Mouse (Mus musculus): ENCODE results near the gene Ston1. TPM values are rescaled to one million over a fixed set of nuclear protein-coding genes. Genes with fewer than 3 reads are reported as not detected.
A peak's percentile ranks its signal among the peaks of the same experiment; 100 is the strongest.

Gene Ston1
- polyA plus RNA-seq, 1 experiment from 2014 or later = 8.3 TPM

GRCm38 (mm10) chr17:88569807-88570540 lies 27.5 kb upstream of the Ston1 start:
- Histone ChIP-seq H3K9ac (ENCODE audit: low read depth, low read length) (no peak overlapping the region), H3K27me3 (ENCODE audit: insufficient read depth, low read length) (no peaks in the 10 kb centered on the region), H3K9me3 (replicated peaks; ENCODE audit: low read length) (no peaks in the 10 kb centered on the region), H3K36me3 (ENCODE audit: insufficient read depth, low read length) (peaks cover 34% of the 10 kb centered on the region), H3K4me3 (replicated peaks; ENCODE audit: low read depth, low read length) (no peak overlapping the region), H3K4me1 (replicated peaks; ENCODE audit: insufficient read depth, low read length) (no peaks in the 10 kb centered on the region), H3K27ac (no peak overlapping the region), H3K4me2 (ENCODE audit: low read length) (no peak overlapping the region)
- WGBS = 86% methylated on average over 10 of the region's 10 CpGs
- no peak for DNase-seq (ENCODE audit: low spot score)
- no peak for ATAC-seq (replicated peaks; ENCODE audit: low FRiP score, low read depth)
- TF ChIP-seq CTCF (IDR thresholded peaks at IDR 0.05; ENCODE audit: low read depth) = no peak

GRCm38 (mm10) chr17:88570784-88571183 lies 26.7 kb upstream of the Ston1 start:
- DNase-seq (ENCODE audit: low spot score) (no peak), ATAC-seq (replicated peaks; ENCODE audit: low FRiP score, low read depth) (no peak)
- Histone ChIP-seq H3K9ac (ENCODE audit: low read depth, low read length) (no peak overlapping the region), H3K36me3 (ENCODE audit: insufficient read depth, low read length) (peaks cover 36% of the 10 kb centered on the region), H3K27ac (no peak overlapping the region), H3K4me2 (ENCODE audit: low read length) (no peak overlapping the region), H3K4me3 (replicated peaks; ENCODE audit: low read depth, low read length) (no peak overlapping the region), H3K9me3 (replicated peaks; ENCODE audit: low read length) (no peaks in the 10 kb centered on the region), H3K4me1 (replicated peaks; ENCODE audit: insufficient read depth, low read length) (no peaks in the 10 kb centered on the region), H3K27me3 (ENCODE audit: insufficient read depth, low read length) (no peaks in the 10 kb centered on the region)
- TF ChIP-seq CTCF (IDR thresholded peaks at IDR 0.05; ENCODE audit: low read depth) = no peak
- 85% methylated on average over 11 of the region's 11 CpGs for WGBS

DNA sequence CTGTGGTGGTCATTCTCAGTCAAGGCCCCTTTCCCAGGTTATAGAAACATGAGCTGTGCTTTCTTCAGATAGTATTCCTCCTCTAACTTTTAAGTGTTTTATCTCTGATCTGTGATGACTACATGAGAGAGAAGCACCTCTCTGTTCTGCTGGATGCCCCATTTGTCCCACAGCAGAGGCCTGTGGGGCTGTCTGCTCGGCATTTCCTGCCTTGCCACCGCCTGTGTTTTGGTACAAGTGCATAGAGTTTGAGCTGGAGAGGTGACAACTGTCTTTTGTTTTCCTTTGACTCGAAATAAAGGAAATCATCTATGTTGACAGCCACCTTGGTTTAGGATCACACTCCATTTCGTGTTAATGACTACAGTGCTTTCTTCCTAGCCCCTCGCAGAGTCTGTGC lies 22.7 kb upstream of the Ston1 start:
- no peak for TF ChIP-seq CTCF (IDR thresholded peaks at IDR 0.05; ENCODE audit: low read depth)
- no peak overlapping the region for H3K27ac ChIP-seq
- ATAC-seq (replicated peaks; ENCODE audit: low FRiP score, low read depth) (no peak), DNase-seq (ENCODE audit: low spot score) (no peak)
- no peak overlapping the region for H3K4me3 ChIP-seq (replicated peaks; ENCODE audit: low read depth, low read length)
- H3K27me3 ChIP-seq (ENCODE audit: insufficient read depth, low read length) = no peaks in the 10 kb centered on the region
- no peaks in the 10 kb centered on the region for H3K4me1 ChIP-seq (replicated peaks; ENCODE audit: insufficient read depth, low read length)
- no peak overlapping the region for H3K9ac ChIP-seq (ENCODE audit: low read depth, low read length)
- H3K36me3 ChIP-seq (ENCODE audit: insufficient read depth, low read length) = peaks cover 49% of the 10 kb centered on the region
- H3K4me2 ChIP-seq (ENCODE audit: low read length) = no peak overlapping the region
- WGBS = 55% methylated on average over 5 of the region's 5 CpGs
- H3K9me3 ChIP-seq (replicated peaks; ENCODE audit: low read length) = no peaks in the 10 kb centered on the region

DNA sequence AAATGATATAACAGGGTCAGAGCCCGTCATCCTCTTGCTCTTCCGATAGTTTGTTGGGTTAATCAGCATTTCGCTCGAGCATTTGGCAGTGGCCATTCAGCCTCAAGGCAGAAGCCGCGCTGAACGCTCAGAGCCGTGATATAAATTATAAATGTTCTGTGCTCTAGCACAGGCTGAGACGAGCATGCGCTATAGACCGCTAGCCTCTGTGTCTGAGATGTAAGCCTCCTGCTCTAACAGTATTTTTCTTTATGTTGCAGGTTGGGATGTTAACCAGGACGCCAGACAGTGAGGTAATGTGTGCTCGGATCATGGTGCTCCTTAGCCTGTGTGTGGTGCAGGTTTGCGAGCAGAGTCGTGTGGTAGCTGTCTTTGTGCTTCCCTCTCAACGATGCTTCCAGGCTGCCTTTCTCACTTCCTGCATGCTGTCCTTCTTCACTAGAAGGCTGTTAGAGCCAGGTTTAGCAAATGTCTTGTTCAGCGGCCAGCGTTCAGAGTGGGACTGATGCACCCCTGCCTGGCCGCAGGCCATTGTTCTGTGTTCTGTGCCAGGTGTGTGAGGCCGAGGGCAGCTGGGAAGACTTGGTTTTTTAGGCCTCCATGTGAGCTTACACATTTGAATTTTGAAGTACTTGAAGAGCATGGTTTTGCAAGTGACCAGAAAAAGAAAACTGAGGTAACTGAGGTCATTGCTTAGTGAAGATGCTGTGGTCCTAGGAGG lies 18.8 kb upstream of the Ston1 start:
- WGBS = 81% methylated on average over 20 of the region's 20 CpGs
- H3K4me1 ChIP-seq (replicated peaks; ENCODE audit: insufficient read depth, low read length) = no peaks in the 10 kb centered on the region
- H3K4me2 ChIP-seq (ENCODE audit: low read length) = no peak overlapping the region
- no peaks in the 10 kb centered on the region for H3K9me3 ChIP-seq (replicated peaks; ENCODE audit: low read length)
- H3K27ac ChIP-seq = no peak overlapping the region
- H3K9ac ChIP-seq (ENCODE audit: low read depth, low read length) = no peak overlapping the region
- DNase-seq (ENCODE audit: low spot score) = no peak
- TF ChIP-seq CTCF (IDR thresholded peaks at IDR 0.05; ENCODE audit: low read depth) = no peak
- ATAC-seq (replicated peaks; ENCODE audit: low FRiP score, low read depth) = no peak
- H3K36me3 ChIP-seq (ENCODE audit: insufficient read depth, low read length) = peaks cover 44% of the 10 kb centered on the region
- H3K27me3 ChIP-seq (ENCODE audit: insufficient read depth, low read length) = no peaks in the 10 kb centered on the region
- no peak overlapping the region for H3K4me3 ChIP-seq (replicated peaks; ENCODE audit: low read depth, low read length)

DNA sequence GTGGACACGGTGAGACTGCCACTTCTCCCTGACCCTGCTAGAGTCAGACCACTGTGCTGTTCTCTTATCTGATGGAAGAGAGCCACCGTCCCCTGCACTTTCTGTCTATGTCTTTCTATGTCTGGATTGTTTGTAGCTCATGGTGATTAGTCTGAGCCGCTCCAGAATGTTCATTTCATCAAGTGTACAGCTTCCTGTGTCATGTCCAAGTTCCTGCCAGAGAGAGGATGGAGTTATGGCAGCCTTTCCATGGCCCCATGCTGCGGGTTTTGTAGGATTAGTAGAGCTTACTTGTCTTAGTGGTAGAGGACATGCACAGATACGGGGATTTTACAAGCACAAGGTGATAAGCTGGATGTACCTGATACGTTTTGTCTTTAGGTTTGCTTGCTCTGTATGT lies 16.9 kb upstream of the Ston1 start:
- no peaks in the 10 kb centered on the region for H3K4me1 ChIP-seq (replicated peaks; ENCODE audit: insufficient read depth, low read length)
- H3K4me2 ChIP-seq (ENCODE audit: low read length) = no peak overlapping the region
- no peak overlapping the region for H3K4me3 ChIP-seq (replicated peaks; ENCODE audit: low read depth, low read length)
- ATAC-seq (replicated peaks; ENCODE audit: low FRiP score, low read depth) (no peak; the same call in 1 of the 2 replicates), DNase-seq (ENCODE audit: low spot score) (peak; percentile 64)
- TF ChIP-seq CTCF (IDR thresholded peaks at IDR 0.05; ENCODE audit: low read depth) = no peak
- peaks cover 53% of the 10 kb centered on the region for H3K36me3 ChIP-seq (ENCODE audit: insufficient read depth, low read length)
- H3K9ac ChIP-seq (ENCODE audit: low read depth, low read length) = no peak overlapping the region
- WGBS = 58% methylated on average over 6 of the region's 6 CpGs
- no peaks in the 10 kb centered on the region for H3K9me3 ChIP-seq (replicated peaks; ENCODE audit: low read length)
- no peak overlapping the region for H3K27ac ChIP-seq
- H3K27me3 ChIP-seq (ENCODE audit: insufficient read depth, low read length) = no peaks in the 10 kb centered on the region

- Histone ChIP-seq H3K27ac (no peak overlapping the region), H3K36me3 (ENCODE audit: insufficient read depth, low read length) (peaks cover 44% of the 10 kb centered on the region), H3K4me3 (replicated peaks; ENCODE audit: low read depth, low read length) (no peak overlapping the region), H3K27me3 (ENCODE audit: insufficient read depth, low read length) (no peaks in the 10 kb centered on the region), H3K4me2 (ENCODE audit: low read length) (no peak overlapping the region), H3K4me1 (replicated peaks; ENCODE audit: insufficient read depth, low read length) (no peaks in the 10 kb centered on the region), H3K9me3 (replicated peaks; ENCODE audit: low read length) (no peaks in the 10 kb centered on the region), H3K9ac (ENCODE audit: low read depth, low read length) (no peak overlapping the region)
- 64% methylated on average over 6 of the region's 6 CpGs for WGBS
- no peak for ATAC-seq (replicated peaks; ENCODE audit: low FRiP score, low read depth)
- no peak for DNase-seq (ENCODE audit: low spot score)
- no peak for TF ChIP-seq CTCF (IDR thresholded peaks at IDR 0.05; ENCODE audit: low read depth)
Observed at GRCm38 (mm10) chr17:88581511-88582021, 15.9 kb upstream of the Ston1 start.

All from kidney, postnatal 0 days (tissue).